Mouse (Mus musculus): ENCODE measurements around the gene Mecr. TPM values are rescaled to one million over a fixed set of nuclear protein-coding genes. Genes with fewer than 3 reads are reported as not detected.
A peak's percentile ranks its signal among the peaks of the same experiment; 100 is the strongest.

Mecr gene
- total RNA-seq, 2 experiments from 2014 or later: 25.5 to 26.5 TPM

DNA sequence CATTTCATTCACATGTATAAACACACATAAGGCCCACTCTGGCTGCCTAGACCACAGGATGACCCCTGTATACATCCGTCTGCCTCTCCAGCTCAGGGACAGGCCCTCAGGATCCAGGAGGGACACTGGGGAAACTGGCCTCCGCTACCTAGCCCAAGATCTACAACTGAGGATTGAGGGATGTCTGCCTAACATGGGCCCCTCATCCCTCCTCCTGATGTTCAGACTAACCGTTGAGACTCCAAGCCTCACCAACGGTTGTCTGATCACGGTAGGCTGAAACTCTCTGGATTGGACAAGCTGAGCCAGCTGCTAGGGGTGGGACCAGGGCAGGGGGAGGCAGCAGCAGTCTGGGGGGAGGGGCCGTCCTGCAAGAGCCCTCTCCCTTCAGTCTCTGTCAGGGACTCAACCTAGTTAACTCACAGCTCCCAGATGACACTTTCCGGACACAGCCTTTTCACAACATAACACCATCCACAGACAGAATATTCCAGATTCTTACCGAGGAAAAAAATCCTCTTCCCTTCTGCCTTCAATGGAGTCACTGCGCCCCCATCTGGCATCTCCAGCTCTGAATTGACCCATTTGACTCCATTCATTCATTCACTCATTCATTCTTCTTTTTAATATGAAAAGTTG is 9.2 kb upstream of the Mecr start:
- intact Hi-C loops (cut with DNase I): loop anchor here (2.0 kb wide), 1 partner anchor 49 kb away; no protein-coding TSS in a partner anchor
- no peak for DNase-seq (ENCODE audit: low spot score)

GRCm38 (mm10) chr4:131836351-131836881 is 6.9 kb upstream of the Mecr start:
- peak; percentile 32 for DNase-seq (ENCODE audit: low spot score)
- intact Hi-C loops (cut with DNase I): loop anchor here (2.0 to 5.0 kb wide), 2 partner anchors 404 to 876 kb away; no protein-coding TSS in a partner anchor

DNA sequence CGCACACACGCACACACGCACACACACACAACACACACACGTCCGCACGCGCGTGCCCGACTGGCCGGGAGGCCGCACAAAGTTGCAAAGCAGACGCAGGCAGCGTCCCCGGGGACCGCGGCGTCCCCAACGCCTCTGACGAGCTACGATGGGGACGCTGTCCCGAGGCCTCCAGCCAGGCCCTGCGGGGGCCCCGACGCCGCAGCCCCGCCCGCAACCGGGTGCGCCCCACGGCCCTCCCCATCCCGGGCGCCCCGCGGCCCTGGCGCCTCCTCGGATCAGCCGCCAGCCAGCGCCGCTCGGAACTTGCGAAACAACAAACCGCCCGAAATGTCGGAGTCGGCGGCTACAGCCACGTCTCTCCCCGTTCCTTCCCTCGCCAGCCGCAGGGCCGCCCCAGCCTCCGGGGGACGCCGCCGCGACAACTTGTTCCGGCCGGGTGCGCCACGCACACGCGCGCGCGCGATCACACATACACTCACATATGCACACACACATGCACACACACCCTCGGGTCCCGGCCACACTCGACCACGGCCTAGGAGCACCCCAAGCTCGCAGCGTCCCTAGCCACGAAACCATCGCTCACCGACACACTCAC is 6.3 kb upstream of the Mecr start:
- DNase-seq (ENCODE audit: low spot score): peak; percentile 27
- intact Hi-C loops (cut with DNase I): loop anchor here (2.0 to 5.0 kb wide), 2 partner anchors 405 to 876 kb away; no protein-coding TSS in a partner anchor

DNA sequence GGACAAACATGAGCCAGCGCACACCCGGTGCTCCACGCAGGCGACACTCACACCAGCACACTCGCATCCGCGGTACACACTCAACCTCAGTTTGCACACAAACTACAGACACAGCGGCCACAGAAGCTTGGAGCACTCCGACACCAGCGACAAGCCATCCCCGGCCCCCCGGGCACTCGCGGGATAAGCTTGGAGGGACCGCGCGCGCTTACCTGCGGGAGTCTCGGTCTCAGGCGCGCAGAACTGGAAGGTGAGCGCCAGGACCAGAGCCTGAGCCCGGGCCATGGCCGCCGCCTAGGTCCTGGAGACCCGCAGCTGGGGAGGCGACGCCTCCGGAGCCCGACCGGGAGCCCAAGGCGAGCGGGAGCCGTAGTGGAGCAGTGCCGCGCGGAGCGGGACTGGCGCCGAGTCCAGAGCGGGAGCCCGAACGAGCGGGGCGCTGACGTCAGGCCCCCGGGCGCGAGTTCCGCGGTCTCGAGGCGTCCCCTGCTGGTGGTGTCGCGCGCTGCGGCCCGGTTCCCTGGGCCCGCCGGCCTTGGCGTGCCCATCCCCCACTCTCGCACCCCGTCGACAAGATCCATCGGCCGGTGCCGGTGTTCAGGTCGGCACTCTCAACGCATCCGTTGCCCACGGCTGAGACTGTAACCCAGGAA is 5.3 kb upstream of the Mecr start, which contains the start of gene Ptpru:
Gene Ptpru (minus strand): TSS at position 417 of the 653 bp plus-strand sequence.
- intact Hi-C loops (cut with DNase I): loop anchor here (2.0 to 5.0 kb wide), 4 partner anchors 115 to 877 kb away; no protein-coding TSS in a partner anchor
- DNase-seq (ENCODE audit: low spot score): peak; percentile 76

GRCm38 (mm10) chr4:131845991-131846778 is 2.9 kb downstream of the Mecr start:
- intact Hi-C loops (cut with DNase I): no loop called here
- no peak for DNase-seq (ENCODE audit: low spot score)

DNA sequence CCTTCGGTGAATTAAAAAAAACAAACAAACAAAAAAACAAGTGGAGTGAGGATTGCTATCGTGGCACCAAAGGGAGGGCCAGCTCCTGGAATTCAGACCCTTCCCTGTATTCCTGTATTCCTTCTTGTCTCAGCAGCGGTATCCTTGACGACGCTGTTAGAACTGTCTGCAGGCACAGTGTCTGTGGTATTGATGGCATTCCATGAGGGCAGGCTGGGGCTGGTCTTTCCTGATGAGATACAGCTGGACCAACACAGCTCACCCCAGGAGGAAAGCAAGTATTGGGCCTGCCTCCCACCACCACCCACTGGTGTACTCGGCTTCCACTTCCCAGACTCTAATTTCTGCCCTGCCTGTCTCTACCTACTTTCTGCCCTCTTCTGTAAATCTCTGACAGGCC is 4.8 kb downstream of the Mecr start:
- intact Hi-C loops (cut with DNase I): no loop called here

DNA sequence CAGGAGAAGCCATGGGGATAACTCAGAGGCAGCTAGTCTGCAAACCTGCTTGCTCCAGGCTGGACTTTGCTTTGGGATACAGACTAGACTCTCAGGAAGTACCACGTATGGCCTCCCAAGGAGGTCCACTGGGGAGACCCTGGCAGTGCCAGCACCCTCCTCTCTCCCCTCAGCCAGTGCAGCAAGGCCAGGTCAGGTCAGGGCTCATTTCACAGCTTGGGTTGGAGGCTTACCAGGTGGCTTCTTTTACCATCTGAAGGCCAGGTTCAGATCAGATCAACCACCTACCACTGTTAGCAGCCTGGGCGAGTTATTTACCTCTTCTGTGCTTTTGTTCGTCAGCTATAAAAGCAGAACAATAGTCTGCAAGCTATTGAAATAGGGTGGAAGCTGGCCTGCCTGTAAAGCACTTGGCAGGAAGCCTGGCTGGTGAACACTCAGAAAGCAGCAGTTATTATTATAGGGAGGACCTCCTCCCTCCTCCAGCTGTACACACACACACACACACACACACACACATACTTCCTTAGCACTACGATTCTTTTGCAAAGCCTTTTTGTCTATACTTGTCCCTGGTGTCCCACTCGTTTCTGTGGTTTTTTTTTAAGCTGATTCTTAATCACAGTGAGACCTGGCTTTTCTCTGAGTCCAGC is 6.8 kb downstream of the Mecr start:
- intact Hi-C loops (cut with DNase I): no loop called here
- peak; percentile 44 for DNase-seq (ENCODE audit: low spot score)

More for the DNA sequence above, 4.8 kb downstream of the Mecr start:
- no peak for DNase-seq (ENCODE audit: low spot score)

GRCm38 (mm10) chr4:131854950-131855349 is 11.7 kb downstream of the Mecr start:
- DNase-seq (ENCODE audit: low spot score): no peak
- intact Hi-C loops (cut with DNase I): no loop called here

- intact Hi-C loops (cut with DNase I): loop anchor here (1.0 to 5.0 kb wide), 2 partner anchors 117 to 219 kb away; no protein-coding TSS in a partner anchor
- DNase-seq (ENCODE audit: low spot score): peak; percentile 56
These were observed 17.4 kb downstream of the Mecr start for GRCm38 (mm10) chr4:131860492-131861340.

- DNase-seq (ENCODE audit: low spot score): no peak
- intact Hi-C loops (cut with DNase I): loop anchor here (5.0 kb wide), 1 partner anchor 116 kb away; no protein-coding TSS in a partner anchor
These were observed 18.1 kb downstream of the Mecr start for GRCm38 (mm10) chr4:131861341-131861739.

- intact Hi-C loops (cut with DNase I): no loop called here
- DNase-seq (ENCODE audit: low spot score): no peak
These were observed 29.5 kb downstream of the Mecr start for GRCm38 (mm10) chr4:131872672-131873292.

GRCm38 (mm10) chr4:131873293-131874168 is 30.3 kb downstream of the Mecr start, which contains the start of gene Srsf4:
Srsf4 (plus strand) TSS chr4:131873617.
- intact Hi-C loops (cut with DNase I): no loop called here
- DNase-seq (ENCODE audit: low spot score): peak; percentile 88

GRCm38 (mm10) chr4:131874169-131874536 is 30.9 kb downstream of the Mecr start:
- no peak for DNase-seq (ENCODE audit: low spot score)
- intact Hi-C loops (cut with DNase I): no loop called here

DNA sequence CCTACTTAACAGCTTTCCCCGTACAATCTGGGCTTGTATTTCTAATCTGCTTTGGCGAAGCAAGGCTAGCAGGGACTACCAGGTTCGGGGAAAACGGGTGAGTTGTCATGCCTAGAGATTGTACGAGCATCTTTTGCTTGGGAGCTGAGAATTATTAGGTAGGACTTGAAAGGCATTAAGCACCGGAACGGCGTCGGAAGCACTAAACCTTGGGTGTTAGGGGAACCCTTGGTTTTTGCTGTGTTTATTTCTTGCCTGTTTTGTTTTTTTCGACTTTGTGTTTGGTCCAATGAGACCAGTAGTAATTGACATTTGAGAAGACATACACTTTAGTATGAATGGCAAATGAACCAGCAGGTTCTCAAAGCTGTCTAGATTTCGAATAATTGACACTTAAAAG is 31.3 kb downstream of the Mecr start:
- intact Hi-C loops (cut with DNase I): no loop called here
- DNase-seq (ENCODE audit: low spot score): no peak

DNA sequence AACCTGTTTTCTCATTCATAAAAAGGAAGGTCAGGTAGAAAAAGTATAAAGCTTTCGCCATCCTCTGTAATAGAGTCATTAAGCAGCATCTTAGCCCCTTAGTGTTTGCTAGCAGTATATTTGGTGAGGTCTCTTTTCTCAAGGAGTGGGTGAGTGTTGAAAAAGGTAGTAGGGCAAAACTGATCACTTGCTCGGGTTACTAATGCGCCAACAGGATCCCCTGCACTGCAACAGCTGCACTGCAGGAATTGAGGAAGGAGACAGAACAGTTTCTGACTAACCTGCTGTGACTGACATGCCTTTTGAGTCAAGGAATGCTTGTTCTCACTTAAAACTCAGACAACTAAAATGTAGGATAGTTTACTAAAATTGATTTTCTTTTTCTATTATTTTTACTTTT is 32.0 kb downstream of the Mecr start:
- intact Hi-C loops (cut with DNase I): no loop called here

GRCm38 (mm10) chr4:131876836-131877235 is 33.6 kb downstream of the Mecr start:
- intact Hi-C loops (cut with DNase I): no loop called here
- DNase-seq (ENCODE audit: low spot score): no peak

More for the DNA sequence above, 32.0 kb downstream of the Mecr start:
- DNase-seq (ENCODE audit: low spot score): no peak

- no peak for DNase-seq (ENCODE audit: low spot score)
- intact Hi-C loops (cut with DNase I): no loop called here
These were observed 36.4 kb downstream of the Mecr start for GRCm38 (mm10) chr4:131879692-131880091.
